Mouse (Mus musculus): ENCODE results near the gene Fadd. TPM values are rescaled to one million over a fixed set of nuclear protein-coding genes. Genes with fewer than 3 reads are reported as not detected.

Fadd gene
- total RNA-seq, 1 experiment from 2014 or later = 3.8 TPM

DNA sequence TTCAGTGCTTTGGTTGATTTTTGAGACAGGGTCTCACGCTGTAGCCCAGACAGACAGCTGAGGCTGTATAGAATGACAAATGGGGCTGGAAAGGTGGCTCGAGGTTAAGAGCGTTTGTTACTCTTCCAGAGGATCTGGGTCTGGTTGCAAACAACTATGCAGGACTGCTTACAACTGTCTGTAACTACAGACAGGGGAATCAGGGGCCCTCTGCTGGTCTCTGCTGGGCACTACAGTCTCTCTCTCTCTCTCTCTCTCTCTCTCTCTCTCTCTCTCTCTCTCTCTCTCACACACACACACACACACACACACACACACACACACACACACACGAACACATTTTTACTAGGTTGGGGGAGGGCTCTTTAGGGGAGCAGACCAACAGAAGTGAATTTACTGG lies 1.4 kb upstream of the Fadd start:
- ATAC-seq (ENCODE audit: extremely low read depth, insufficient number of reproducible peaks, low FRiP score, poor library complexity, severe bottlenecking) = peak; percentile 37; the same call in 1 of the 2 replicates

DNA sequence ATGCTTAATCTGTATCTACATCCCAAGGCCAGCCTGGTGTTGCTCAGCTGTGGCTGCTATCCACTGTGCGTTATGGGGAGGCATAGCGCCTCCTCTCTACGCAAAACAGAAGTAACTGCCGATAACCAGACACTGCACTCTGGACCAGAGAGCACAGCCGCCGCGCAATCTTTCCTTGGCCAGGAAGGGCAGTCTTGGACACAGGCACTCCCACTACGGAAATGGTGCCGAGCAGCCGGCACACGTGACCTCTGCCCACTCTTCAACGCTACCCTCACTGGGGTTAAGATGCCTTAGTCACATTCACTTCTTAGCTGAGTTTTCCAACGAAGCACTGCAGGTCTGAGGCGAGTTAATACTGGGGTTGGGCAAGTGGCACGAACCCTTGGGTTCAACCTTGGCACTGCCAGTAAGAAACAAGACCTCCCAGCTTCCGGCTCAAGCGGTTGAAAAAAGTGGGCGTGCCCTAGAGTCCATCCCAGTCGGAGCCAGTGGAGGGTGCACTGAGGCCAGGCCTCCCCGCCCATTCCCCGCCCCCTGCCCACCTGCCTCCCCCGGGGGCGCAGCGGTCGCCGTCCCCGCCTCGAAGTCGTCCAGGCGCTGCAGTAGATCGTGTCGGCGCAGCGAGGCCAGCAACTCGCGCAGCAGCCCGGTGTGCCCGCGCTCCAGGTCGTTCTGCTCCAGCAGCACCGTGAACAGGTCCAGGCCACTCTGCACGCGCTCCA lies 542 bp downstream of the Fadd start:
- ATAC-seq (ENCODE audit: extremely low read depth, insufficient number of reproducible peaks, low FRiP score, poor library complexity, severe bottlenecking) = peak; percentile 49

GRCm38 (mm10) chr7:144577876-144578275 lies 4.4 kb downstream of the Fadd start:
- no peak for ATAC-seq (ENCODE audit: extremely low read depth, insufficient number of reproducible peaks, low FRiP score, poor library complexity, severe bottlenecking)

DNA sequence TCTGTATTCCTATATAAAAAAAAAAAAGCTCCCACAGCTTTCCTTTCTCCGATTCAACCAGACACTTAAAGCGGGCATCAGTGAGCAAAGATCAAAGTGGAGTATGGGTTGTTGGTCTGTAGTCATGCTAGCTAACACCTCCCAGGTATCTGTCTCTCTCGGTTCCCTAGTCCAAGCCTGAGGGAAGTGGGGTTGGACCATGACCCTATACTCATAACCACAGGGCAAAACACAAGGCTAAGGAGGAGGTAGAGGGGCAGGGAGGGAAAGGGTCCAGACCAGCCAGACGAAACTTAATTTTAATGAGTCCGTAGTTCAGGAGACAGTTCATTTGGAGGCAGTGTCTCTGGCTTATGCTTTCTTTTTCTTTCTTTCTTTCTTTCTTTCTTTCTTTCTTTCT lies 10.0 kb downstream of the Fadd start:
- no peak for ATAC-seq (ENCODE audit: extremely low read depth, insufficient number of reproducible peaks, low FRiP score, poor library complexity, severe bottlenecking)

GRCm38 (mm10) chr7:144571598-144571997 lies 10.7 kb downstream of the Fadd start:
- ATAC-seq (ENCODE audit: extremely low read depth, insufficient number of reproducible peaks, low FRiP score, poor library complexity, severe bottlenecking) = no peak

- no peak for ATAC-seq (ENCODE audit: extremely low read depth, insufficient number of reproducible peaks, low FRiP score, poor library complexity, severe bottlenecking)
Observed at GRCm38 (mm10) chr7:144569428-144569827, 12.8 kb downstream of the Fadd start.

DNA sequence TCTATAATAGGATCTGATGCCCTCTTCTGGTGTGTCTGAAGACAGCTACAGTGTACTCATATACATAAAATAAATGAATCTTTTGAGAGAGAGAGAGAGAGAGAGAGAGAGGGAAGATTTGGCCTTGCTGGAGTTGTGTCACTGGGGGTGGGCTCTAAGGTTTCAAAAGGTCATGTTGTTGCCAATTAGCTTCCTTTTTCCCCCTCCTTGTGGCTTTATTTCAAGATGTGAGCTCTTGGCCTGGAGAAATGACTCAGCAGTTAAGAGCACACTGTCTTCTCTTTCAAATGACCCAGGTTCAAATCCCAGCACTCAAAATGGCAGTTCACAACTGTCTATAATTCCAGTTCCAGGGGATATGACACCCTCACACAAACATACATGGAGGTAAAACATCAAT lies 14.2 kb downstream of the Fadd start:
- no peak for ATAC-seq (ENCODE audit: extremely low read depth, insufficient number of reproducible peaks, low FRiP score, poor library complexity, severe bottlenecking)

DNA sequence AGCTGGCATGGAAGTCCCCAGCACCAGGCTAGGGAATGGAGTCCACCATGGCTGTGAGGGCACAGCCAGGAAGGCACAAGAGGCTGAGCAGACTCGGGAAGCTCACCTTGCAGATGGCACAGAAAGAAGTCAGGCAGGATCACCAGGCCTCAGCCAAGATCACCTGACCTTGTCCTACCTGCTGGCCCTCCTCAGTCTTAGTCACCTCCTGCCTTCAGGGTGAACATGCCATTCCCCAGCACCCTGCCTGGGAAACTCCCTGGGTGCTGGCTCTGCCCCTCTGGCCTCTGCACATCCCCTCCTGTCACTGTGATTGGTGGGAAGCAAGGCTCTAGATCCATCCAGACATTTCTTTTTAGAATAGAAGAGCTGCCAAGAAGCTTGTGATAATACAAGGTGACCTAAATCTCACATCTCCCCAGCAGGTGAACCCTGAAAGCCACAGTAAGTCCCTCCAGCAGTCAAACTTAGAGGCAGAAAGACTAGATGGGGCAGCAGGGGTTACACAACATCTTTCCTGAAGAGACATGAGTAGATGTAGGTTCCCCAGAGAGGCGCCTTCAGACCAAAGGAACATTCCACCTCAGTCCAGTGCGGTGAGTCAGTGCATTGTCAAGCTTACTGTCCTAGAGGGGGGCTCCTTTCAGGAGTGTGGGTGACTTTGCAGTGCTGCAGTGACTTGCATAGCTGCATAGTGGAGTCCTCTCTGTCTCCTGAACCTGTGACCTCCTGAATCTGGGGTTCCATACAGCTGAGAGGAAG lies 15.2 kb downstream of the Fadd start:
- no peak for ATAC-seq (ENCODE audit: extremely low read depth, insufficient number of reproducible peaks, low FRiP score, poor library complexity, severe bottlenecking)

DNA sequence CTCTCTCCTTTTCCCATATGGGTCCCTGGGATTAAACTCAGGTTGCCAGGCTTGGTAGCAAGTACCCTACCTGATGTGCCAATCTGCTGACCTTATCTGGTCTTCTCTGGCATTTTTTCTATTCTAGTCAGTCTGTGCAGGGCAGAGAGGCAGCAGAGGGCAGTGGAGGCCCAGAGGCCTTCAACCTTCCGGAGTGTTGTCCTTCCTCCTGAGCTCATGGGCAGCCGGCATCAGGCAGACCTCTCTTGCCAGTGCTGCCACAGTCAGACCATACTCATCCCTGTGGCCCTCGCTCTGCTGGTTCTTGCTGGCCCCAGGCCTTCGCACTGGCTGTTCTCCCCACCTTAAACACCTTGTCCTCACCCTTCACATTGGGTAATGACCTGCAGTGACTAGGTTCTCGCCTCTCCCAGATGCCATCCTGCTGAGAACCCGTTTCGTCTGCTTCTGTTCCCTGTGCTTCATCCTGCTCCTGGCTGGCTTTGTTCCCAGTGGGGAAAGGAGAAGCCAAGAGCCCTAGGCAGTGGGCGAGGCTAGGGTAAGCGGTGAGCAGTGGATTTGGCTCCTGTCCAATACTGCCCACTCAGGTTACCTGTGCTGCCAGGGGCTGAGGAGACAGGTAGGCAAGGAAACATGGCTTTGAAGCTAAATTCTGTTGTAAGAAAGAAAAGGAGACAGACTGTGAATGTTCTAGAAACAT lies 18.7 kb downstream of the Fadd start:
- ATAC-seq (ENCODE audit: extremely low read depth, insufficient number of reproducible peaks, low FRiP score, poor library complexity, severe bottlenecking) = no peak

DNA sequence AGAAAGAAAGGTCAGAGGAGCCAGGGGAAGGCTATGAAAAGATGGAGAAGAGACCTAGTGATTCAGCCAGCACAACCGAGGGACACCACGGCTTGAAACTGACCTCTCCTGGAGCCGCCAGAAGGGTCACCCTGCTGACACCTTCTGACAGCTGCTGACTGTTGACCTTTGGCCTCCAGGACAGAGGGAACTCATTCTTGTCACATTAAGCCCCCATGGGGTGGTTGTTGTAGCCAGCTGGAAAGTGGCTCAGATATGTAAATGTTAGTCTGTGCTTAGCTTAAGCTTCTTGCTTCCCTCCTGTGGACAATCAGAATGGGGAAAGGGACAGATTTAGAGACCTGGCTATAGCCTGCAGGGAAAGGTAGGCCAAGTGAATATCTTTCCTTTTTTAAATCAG lies 20.2 kb downstream of the Fadd start:
- no peak for ATAC-seq (ENCODE audit: extremely low read depth, insufficient number of reproducible peaks, low FRiP score, poor library complexity, severe bottlenecking)

- ATAC-seq (ENCODE audit: extremely low read depth, insufficient number of reproducible peaks, low FRiP score, poor library complexity, severe bottlenecking) = no peak
Observed at GRCm38 (mm10) chr7:144560594-144560993, 21.7 kb downstream of the Fadd start.

DNA sequence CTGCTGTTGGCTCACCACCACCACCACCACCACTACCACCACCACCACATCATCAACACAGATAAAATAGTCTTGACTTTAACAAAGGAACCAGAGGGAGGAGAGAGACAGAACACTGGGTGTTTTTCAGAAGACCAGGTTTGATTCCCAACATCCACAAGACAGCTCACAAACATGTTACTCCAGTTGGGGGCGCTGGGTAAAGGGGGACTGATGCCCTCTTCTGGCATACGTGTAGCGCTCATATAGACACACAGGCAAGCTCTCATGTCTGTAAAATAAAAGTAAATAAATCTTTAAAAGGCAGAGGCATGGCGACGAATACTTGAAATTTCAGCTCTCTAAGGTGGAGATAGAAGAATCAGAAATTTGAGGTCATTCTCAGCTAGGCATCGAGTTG lies 23.7 kb downstream of the Fadd start:
- no peak for ATAC-seq (ENCODE audit: extremely low read depth, insufficient number of reproducible peaks, low FRiP score, poor library complexity, severe bottlenecking)

DNA sequence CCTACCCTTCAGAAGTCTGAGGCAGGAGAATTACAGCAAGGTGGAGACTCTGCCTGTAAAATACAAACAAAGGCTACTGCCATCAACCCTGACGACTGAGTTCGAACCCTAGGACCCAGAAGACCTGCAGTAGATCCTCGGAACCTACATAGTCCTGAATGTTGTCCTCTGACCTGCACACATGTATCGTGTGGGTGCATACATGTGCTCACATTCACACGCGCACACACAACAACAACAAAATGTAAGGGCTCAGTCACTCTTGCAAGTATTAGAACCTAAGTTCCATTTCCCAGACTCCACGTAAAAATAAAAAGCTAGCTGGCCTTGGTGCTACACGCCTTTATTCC lies 28.2 kb downstream of the Fadd start:
- no peak for ATAC-seq (ENCODE audit: extremely low read depth, insufficient number of reproducible peaks, low FRiP score, poor library complexity, severe bottlenecking)

- peak; percentile 94 for ATAC-seq (ENCODE audit: extremely low read depth, insufficient number of reproducible peaks, low FRiP score, poor library complexity, severe bottlenecking)
Observed at GRCm38 (mm10) chr7:144553237-144554122, 28.8 kb downstream of the Fadd start, which contains the start of gene Ppfia1. Gene Ppfia1 (minus strand): TSS chr7:144553729.

GRCm38 (mm10) chr7:144552274-144552673 lies 30.0 kb downstream of the Fadd start:
- no peak for ATAC-seq (ENCODE audit: extremely low read depth, insufficient number of reproducible peaks, low FRiP score, poor library complexity, severe bottlenecking)

- no peak for ATAC-seq (ENCODE audit: extremely low read depth, insufficient number of reproducible peaks, low FRiP score, poor library complexity, severe bottlenecking)
Observed at GRCm38 (mm10) chr7:144550811-144551210, 31.5 kb downstream of the Fadd start.

GRCm38 (mm10) chr7:144549904-144550566 lies 32.2 kb downstream of the Fadd start:
- ATAC-seq (ENCODE audit: extremely low read depth, insufficient number of reproducible peaks, low FRiP score, poor library complexity, severe bottlenecking) = no peak

- ATAC-seq (ENCODE audit: extremely low read depth, insufficient number of reproducible peaks, low FRiP score, poor library complexity, severe bottlenecking) = no peak
Observed at GRCm38 (mm10) chr7:144545231-144545630, 37.0 kb downstream of the Fadd start.

Data from neutrophil, adult 5-6 weeks (primary cell).